Mouse (Mus musculus) CH12F3 (cell line): ENCODE data around the gene Yars.

ENCODE experiments used
- in situ Hi-C: fragments of 300-500 bp; cut with MboI; formaldehyde crosslinking; loops from 2 replicates; pipeline ENCODE4 v1.14.3; 2020; ENCODE audit warnings: low sequenced_read_pairs

Yars gene

GRCm38 (mm10) chr4:129227170-129227984 lies 37.8 kb downstream of the Yars start:
- in situ Hi-C loops, result no loop called here

GRCm38 (mm10) chr4:129227985-129228381 lies 38.4 kb downstream of the Yars start:
- in situ Hi-C loops, result no loop called here

DNA sequence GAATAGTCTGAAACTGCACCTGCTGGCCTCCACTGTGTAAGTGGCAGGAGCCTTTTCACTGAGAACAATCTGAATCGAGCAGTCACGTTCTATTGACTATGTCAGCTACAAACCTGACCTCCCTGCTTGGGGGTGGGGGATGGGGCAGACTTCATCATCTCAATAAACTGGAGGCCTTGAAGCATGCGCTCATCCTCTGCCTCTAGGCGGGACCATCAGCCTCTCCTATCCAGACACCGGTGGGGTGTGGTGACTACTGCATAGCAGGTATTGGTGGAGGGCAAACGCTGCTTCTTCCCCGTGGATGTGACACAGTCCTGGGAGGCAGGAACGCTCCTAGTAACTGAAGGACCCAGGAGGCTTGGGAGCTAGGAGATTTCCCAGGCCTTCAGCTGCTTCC lies 41.4 kb downstream of the Yars start:
- in situ Hi-C loops, result no loop called here

DNA sequence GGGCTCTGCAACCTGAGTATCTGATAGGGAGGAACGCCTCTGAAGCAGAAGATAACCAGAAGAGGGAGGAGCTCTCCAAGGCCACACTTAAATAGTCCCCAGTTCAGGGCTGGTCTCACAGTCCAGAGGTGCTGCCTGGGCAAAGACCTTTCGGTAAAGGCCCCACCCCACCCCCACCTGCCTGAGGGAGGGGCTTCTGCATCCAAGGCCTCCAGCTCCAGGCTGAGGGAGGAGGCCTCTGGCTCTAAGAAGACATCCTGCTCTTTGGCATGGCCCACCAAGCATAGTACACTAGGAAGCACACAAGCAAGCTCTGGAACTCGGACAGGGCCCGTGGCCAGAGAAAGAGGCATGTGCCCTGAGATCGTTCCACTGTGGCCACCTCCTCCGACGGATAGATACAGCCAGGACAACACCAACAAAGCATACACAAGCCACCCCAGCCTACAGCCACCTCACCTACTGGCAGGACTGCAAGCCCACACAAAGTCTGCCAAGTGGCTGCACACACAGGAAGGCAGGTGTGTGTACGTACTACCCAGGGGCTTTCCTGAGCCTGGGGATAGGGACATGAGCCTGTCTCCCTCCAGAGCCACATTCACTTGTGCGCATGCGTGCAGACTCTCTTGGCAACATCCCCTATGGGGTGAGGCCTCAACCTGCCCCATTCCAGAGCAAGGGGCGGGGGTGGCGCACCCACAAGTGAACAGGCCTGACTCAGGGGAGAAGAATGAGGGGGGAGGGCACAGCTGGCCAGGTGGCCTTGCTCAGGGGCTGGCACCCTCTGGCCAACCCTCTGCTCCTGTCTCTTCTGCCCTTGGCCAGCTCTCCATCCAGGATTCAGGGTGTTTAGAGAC lies 42.3 kb downstream of the Yars start:
- in situ Hi-C loops, result no loop called here

DNA sequence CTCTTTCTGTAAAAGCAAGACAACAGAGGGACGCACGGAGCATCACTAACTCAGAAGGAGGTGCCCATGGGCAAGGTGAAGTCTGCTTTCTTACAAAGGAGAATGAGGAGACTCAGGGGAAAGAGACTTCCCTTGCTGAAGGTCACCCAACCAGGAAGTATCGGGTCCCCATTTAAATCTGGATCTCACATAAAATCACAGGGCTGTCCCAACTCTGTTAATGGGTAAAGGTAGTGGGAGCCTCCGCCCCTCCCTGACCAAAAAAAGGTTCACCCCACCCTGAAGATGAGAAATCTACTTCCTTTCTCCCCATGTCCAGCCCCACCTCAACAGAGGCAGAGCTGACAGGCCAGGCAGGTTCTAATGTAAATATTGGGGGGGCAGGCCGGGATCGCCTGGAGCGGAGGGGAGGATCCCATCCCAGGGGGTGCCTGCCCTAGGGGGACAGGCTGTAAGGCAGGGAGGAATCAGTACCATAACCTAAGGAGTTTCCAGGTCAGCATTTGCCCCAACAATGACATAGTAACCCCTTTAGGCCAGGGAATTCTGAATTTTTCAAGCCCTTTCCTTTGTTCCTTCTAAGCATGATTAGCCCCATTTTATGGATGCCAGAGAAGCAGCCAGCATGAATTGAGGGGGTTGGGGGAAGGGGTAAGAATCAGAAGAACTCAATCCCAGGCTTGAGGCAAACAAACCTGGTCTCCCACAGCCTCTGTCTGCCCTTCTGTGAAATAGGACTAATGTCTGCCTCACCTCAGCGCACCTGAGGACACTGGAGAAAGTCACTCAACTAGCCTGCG lies 43.2 kb downstream of the Yars start:
- in situ Hi-C loops, result no loop called here

DNA sequence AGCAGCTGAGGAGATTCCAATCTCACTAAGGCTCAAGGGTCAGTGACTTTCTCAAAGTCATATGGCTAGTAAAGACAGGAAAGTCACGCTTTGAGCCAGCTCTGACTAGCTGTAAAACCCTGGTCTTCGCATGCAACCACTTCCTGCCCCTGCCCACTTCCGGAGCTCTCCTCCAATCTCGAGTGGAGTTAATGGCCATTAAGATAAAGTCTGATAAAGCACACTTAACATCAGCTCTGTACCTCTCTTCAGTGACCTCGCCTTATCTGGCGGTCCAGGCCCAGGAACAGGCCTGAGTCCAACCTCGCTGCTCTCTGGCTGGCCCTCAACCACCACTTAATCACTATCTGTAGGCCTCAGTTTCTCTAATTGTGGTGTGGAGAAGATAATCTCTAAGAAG lies 44.9 kb downstream of the Yars start:
- in situ Hi-C loops, result no loop called here

GRCm38 (mm10) chr4:129235147-129235546 lies 45.6 kb downstream of the Yars start:
- in situ Hi-C loops, result no loop called here

DNA sequence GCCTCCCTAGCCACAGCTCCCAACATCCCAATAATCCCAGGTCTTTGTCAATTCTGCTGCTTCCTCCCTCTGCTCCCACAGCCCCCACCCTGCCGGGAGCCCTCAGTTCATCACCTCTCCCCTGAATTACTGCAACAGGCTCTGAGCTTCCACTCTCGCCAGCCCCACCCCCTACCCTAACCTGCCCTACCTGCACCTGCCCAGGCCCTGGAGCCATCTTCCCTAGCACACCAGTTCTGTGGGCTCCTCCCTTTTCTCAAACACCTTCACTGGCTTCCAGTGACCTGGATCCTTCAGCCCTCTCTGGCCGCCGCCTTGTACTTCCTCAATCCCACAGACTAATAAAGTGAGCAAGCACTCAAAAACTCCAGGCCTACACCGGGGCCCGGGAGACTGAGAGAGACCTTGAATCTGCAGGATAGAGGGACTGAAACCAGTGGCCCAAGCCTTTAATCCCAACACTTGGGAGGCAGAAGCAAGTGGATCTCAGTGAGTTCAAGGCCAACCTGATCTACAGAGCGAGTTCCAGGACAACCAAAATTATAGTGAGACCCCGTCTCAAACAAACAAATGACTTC lies 46.8 kb downstream of the Yars start:
- in situ Hi-C loops, result no loop called here

- in situ Hi-C loops, result no loop called here
Measured at GRCm38 (mm10) chr4:129237843-129238441, 48.4 kb downstream of the Yars start.

DNA sequence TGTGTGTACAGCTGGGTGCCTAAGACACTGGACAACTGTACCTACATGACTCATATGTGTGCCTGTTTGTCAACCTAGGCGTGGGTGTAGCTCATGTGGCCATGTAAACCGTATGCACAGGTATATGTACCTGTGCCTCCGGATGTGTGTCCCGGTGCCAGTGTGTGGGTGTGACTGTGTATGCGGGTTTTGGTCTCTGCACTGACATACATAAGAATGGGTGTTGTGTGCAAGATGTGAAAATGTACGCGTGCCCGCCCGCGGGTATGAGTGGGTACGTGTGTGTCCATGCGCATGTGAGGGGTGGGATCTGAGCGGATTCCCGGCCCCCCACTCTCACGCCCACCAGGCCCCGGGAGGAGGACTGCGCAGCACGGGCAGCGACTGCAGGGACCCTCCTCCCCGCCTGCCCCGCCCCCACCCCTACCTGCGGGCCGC lies 49.0 kb downstream of the Yars start:
- in situ Hi-C loops, result no loop called here

GRCm38 (mm10) chr4:129239075-129239474 lies 49.5 kb downstream of the Yars start:
- in situ Hi-C loops, result no loop called here

DNA sequence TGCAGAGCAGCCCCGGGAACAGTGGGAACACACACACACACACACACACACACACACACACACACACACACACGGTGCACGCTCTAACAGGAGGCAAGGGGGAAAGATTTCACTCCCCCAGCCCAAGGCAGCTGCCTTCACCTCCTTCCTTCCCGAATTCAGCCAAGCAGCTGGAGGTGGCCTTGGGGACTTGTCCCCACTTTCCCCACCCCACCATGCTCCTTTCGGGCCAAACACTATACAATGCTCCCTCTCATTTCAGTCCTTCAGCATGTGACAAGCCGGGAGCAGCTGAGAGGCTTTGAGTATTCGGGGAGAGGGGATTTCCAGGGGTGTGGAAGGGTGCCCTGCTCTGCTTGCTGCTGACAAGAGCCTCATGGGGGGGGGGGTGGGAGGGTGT lies 52.3 kb downstream of the Yars start:
- in situ Hi-C loops, result no loop called here

- in situ Hi-C loops, result no loop called here
Measured at GRCm38 (mm10) chr4:129242327-129242726, 52.8 kb downstream of the Yars start.

DNA sequence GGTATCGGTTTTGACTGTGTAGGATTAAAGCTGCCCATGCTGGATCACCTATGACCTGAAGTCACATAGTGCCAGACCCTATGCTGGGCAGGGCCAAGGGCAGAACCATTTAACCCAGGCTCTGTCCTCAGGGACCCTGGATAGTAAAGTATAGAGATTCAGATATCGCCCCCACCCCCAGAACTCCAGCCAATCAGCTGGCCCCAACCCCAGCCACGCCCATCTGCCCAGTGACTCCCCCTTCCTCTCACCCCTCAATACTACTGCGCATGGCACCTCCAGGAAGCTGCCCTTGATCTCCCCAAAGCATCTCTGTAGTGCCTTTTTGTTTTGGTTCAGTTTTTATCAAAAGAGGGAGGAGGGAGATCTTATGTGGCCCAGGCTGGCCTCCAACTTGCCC lies 53.2 kb downstream of the Yars start:
- in situ Hi-C loops, result no loop called here

DNA sequence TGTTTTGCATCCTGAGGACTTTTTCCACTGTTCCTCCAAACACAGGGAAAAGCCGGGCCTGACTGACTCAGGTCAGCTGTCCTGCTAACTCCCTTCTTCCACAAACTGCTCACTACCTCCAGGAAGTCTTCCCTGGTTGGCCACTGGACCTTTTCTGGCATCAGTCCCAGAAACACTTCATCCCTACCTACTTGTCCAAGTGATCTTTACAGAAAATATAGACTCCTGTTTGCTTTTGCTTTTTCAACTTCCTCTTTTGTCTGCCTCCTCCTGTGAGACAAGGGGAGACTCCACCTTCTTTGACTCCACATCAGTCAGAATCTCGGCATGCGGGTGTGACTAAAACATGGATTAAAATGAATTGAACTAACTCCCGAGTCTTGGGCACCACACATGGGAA lies 55.2 kb downstream of the Yars start:
- in situ Hi-C loops, result no loop called here

GRCm38 (mm10) chr4:129246360-129247301 lies 57.1 kb downstream of the Yars start:
- in situ Hi-C loops, result no loop called here

DNA sequence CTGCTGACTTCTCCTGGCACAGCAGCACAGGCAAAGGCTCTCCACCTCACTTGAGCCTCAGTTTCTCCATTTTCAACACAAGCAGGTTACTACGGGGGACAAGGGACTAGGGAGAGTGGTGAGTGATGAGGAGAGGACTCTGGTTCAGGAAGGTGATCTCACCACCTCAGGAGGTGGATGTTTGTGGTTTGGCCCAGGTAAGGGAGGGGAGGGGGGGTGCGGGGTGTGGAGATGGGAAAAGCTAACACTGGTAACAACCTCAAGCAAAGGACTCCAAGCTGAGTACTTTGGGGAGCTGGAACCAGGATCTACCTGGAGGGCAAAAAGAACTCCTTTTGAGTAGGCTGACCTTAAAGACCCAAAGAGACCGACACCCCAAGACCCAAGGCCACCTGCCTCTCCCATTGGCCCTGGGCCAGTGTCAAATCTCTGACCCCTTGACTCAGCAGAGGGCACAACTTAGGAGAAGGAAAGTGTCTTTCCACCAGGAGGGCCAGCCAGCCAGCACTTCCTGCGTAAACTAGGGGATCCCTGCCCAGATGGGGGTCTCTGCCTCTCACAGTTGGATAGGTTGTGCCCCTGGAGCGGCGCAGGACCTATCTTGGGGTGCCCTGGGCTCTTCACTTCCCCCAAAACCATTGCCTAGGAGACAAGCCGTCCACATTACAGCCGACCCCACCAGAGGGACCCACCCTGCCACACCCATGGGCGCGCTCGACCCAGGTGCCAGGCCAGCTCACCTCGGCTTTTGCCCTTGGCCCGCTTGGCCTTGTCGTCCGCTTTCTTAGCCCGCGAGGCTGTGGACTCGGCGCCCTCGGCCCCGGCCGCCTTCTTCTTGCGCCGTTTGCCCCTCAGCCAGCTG lies 58.1 kb downstream of the Yars start:
- in situ Hi-C loops, result no loop called here

DNA sequence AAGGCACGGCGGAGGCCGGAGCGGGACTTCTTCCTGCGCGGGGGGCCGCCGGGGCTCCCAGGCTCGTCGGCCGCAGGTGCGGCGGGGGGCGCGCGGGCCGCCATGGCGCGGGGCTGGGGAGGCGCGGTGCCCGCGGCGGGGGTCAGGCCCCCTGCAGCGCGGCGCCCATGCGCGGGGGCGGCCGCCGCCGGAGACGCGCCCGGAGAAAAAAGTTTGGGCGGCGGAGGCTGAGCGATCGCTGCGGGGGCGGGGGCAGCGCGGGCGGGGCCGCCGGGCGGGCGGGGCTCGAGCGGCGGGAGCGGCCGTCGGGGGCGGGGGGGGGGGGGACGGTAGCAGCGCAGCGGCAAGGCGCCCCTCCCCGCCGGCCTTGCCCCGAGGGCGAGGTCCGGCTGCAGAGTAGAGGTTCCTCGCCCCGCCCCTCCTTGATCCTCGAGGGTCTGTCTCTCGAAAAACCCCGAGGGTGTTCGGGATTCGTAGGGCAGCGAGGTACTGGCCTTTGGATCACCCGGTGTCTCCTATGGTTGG lies 58.7 kb downstream of the Yars start:
- in situ Hi-C loops, result no loop called here
